Mouse (Mus musculus): ENCODE results near the gene Unc5b. TPM values are rescaled to one million over a fixed set of nuclear protein-coding genes. Genes with fewer than 3 reads are reported as not detected.

Gene Unc5b
- polyA plus RNA-seq, 1 experiment = not detected

- no peak for TF ChIP-seq GATA1 (IDR thresholded peaks at IDR 0.05; ENCODE audit: low read length)
Observed at GRCm38 (mm10) chr10:60811792-60812525, 19.4 kb downstream of the Unc5b start.

GRCm38 (mm10) chr10:60808447-60808846, 22.9 kb downstream of the Unc5b start:
- TF ChIP-seq GATA1 (IDR thresholded peaks at IDR 0.05; ENCODE audit: low read length) = no peak

- no peak for TF ChIP-seq GATA1 (IDR thresholded peaks at IDR 0.05; ENCODE audit: low read length)
Observed at GRCm38 (mm10) chr10:60807531-60808185, 23.7 kb downstream of the Unc5b start.

- TF ChIP-seq GATA1 (IDR thresholded peaks at IDR 0.05; ENCODE audit: low read length) = no peak
Observed at GRCm38 (mm10) chr10:60806207-60806538, 25.2 kb downstream of the Unc5b start.

- no peak for TF ChIP-seq GATA1 (IDR thresholded peaks at IDR 0.05; ENCODE audit: low read length)
Observed at GRCm38 (mm10) chr10:60805436-60806206, 25.8 kb downstream of the Unc5b start.

- no peak for TF ChIP-seq GATA1 (IDR thresholded peaks at IDR 0.05; ENCODE audit: low read length)
Observed at GRCm38 (mm10) chr10:60804865-60805264, 26.5 kb downstream of the Unc5b start.

GRCm38 (mm10) chr10:60803971-60804370, 27.4 kb downstream of the Unc5b start:
- no peak for TF ChIP-seq GATA1 (IDR thresholded peaks at IDR 0.05; ENCODE audit: low read length)

GRCm38 (mm10) chr10:60801898-60802412, 29.4 kb downstream of the Unc5b start:
- TF ChIP-seq GATA1 (IDR thresholded peaks at IDR 0.05; ENCODE audit: low read length) = no peak

- no peak for TF ChIP-seq GATA1 (IDR thresholded peaks at IDR 0.05; ENCODE audit: low read length)
Observed at GRCm38 (mm10) chr10:60801168-60801897, 30.0 kb downstream of the Unc5b start.

GRCm38 (mm10) chr10:60800295-60801167, 30.9 kb downstream of the Unc5b start:
- TF ChIP-seq GATA1 (IDR thresholded peaks at IDR 0.05; ENCODE audit: low read length) = no peak

- TF ChIP-seq GATA1 (IDR thresholded peaks at IDR 0.05; ENCODE audit: low read length) = no peak
Observed at GRCm38 (mm10) chr10:60797682-60798422, 33.5 kb downstream of the Unc5b start.

- no peak for TF ChIP-seq GATA1 (IDR thresholded peaks at IDR 0.05; ENCODE audit: low read length)
Observed at GRCm38 (mm10) chr10:60796474-60796873, 34.9 kb downstream of the Unc5b start.

GRCm38 (mm10) chr10:60796028-60796427, 35.4 kb downstream of the Unc5b start:
- no peak for TF ChIP-seq GATA1 (IDR thresholded peaks at IDR 0.05; ENCODE audit: low read length)

- TF ChIP-seq GATA1 (IDR thresholded peaks at IDR 0.05; ENCODE audit: low read length) = no peak
Observed at GRCm38 (mm10) chr10:60794792-60795191, 36.6 kb downstream of the Unc5b start.
